Mouse (Mus musculus): ENCODE measurements at regions not wholly inside any gene's neighbourhood (a gene's known extent, or its start where the extent isn't known, plus 50 kb on each side); places are given as distances from the start of the nearest gene placed in this dataset.
A peak's percentile ranks its signal among the peaks of the same experiment; 100 is the strongest.

- Histone ChIP-seq H3K9me3 (ENCODE audit: low read length) (no peaks in the 10 kb centered on the region), H3K4me1 (replicated peaks; ENCODE audit: low read depth, low read length) (no peaks in the 10 kb centered on the region), H3K36me3 (ENCODE audit: insufficient read depth, low read length) (no peaks in the 10 kb centered on the region), H3K4me3 (replicated peaks; ENCODE audit: low read length) (no peak overlapping the region), H3K27me3 (ENCODE audit: insufficient read depth, low read length) (no peaks in the 10 kb centered on the region)
- TF ChIP-seq NANOG (IDR thresholded peaks at IDR 0.05; ENCODE audit: borderline replicate concordance, low read length) = no peak
- peak; percentile 36 for TF ChIP-seq CTCF (conservative IDR thresholded peaks at IDR 0.05; ENCODE audit: low read length)
These were observed 279.7 kb downstream of the Nsun3 start for GRCm38 (mm10) chr16:62506725-62507482.

GRCm38 (mm10) chr16:62500870-62501269, 285.7 kb downstream of the Nsun3 start:
- no peak for TF ChIP-seq NANOG (IDR thresholded peaks at IDR 0.05; ENCODE audit: borderline replicate concordance, low read length)
- no peak for TF ChIP-seq CTCF (conservative IDR thresholded peaks at IDR 0.05; ENCODE audit: low read length)
- TF ChIP-seq POU5F1 (IDR thresholded peaks at IDR 0.05; ENCODE audit: borderline replicate concordance, low read length) = no peak

GRCm38 (mm10) chr16:62500334-62500733, 286.3 kb downstream of the Nsun3 start:
- H3K27me3 ChIP-seq (ENCODE audit: insufficient read depth, low read length) = no peaks in the 10 kb centered on the region
- H3K4me1 ChIP-seq (replicated peaks; ENCODE audit: low read depth, low read length) = no peaks in the 10 kb centered on the region
- H3K36me3 ChIP-seq (ENCODE audit: insufficient read depth, low read length) = no peaks in the 10 kb centered on the region
- H3K4me3 ChIP-seq (replicated peaks; ENCODE audit: low read length) = no peak overlapping the region
- no peak for TF ChIP-seq POU5F1 (IDR thresholded peaks at IDR 0.05; ENCODE audit: borderline replicate concordance, low read length)
- no peak for TF ChIP-seq CTCF (conservative IDR thresholded peaks at IDR 0.05; ENCODE audit: low read length)
- TF ChIP-seq NANOG (IDR thresholded peaks at IDR 0.05; ENCODE audit: borderline replicate concordance, low read length) = no peak
- no peaks in the 10 kb centered on the region for H3K9me3 ChIP-seq (ENCODE audit: low read length)

More at GRCm38 (mm10) chr16:62500870-62501269, 285.7 kb downstream of the Nsun3 start:
- Histone ChIP-seq H3K4me1 (replicated peaks; ENCODE audit: low read depth, low read length) (no peaks in the 10 kb centered on the region), H3K36me3 (ENCODE audit: insufficient read depth, low read length) (no peaks in the 10 kb centered on the region), H3K27me3 (ENCODE audit: insufficient read depth, low read length) (no peaks in the 10 kb centered on the region), H3K4me3 (replicated peaks; ENCODE audit: low read length) (no peak overlapping the region), H3K9me3 (ENCODE audit: low read length) (no peaks in the 10 kb centered on the region)

GRCm38 (mm10) chr16:62498761-62499160, 287.9 kb downstream of the Nsun3 start:
- H3K27me3 ChIP-seq (ENCODE audit: insufficient read depth, low read length) = no peaks in the 10 kb centered on the region
- H3K9me3 ChIP-seq (ENCODE audit: low read length) = no peaks in the 10 kb centered on the region
- no peak for TF ChIP-seq NANOG (IDR thresholded peaks at IDR 0.05; ENCODE audit: borderline replicate concordance, low read length)
- no peak for TF ChIP-seq POU5F1 (IDR thresholded peaks at IDR 0.05; ENCODE audit: borderline replicate concordance, low read length)
- TF ChIP-seq CTCF (conservative IDR thresholded peaks at IDR 0.05; ENCODE audit: low read length) = no peak
- no peak overlapping the region for H3K4me3 ChIP-seq (replicated peaks; ENCODE audit: low read length)
- no peaks in the 10 kb centered on the region for H3K4me1 ChIP-seq (replicated peaks; ENCODE audit: low read depth, low read length)
- H3K36me3 ChIP-seq (ENCODE audit: insufficient read depth, low read length) = no peaks in the 10 kb centered on the region

- no peaks in the 10 kb centered on the region for H3K9me3 ChIP-seq (ENCODE audit: low read length)
- H3K36me3 ChIP-seq (ENCODE audit: insufficient read depth, low read length) = no peaks in the 10 kb centered on the region
- H3K27me3 ChIP-seq (ENCODE audit: insufficient read depth, low read length) = no peaks in the 10 kb centered on the region
- TF ChIP-seq POU5F1 (IDR thresholded peaks at IDR 0.05; ENCODE audit: borderline replicate concordance, low read length) (no peak), NANOG (IDR thresholded peaks at IDR 0.05; ENCODE audit: borderline replicate concordance, low read length) (no peak), CTCF (conservative IDR thresholded peaks at IDR 0.05; ENCODE audit: low read length) (no peak)
- H3K4me1 ChIP-seq (replicated peaks; ENCODE audit: low read depth, low read length) = no peaks in the 10 kb centered on the region
- no peak overlapping the region for H3K4me3 ChIP-seq (replicated peaks; ENCODE audit: low read length)
These were observed 289.9 kb downstream of the Nsun3 start for GRCm38 (mm10) chr16:62496697-62497096.

- H3K36me3 ChIP-seq (ENCODE audit: insufficient read depth, low read length) = no peaks in the 10 kb centered on the region
- TF ChIP-seq CTCF (conservative IDR thresholded peaks at IDR 0.05; ENCODE audit: low read length) = no peak
- H3K9me3 ChIP-seq (ENCODE audit: low read length) = no peaks in the 10 kb centered on the region
- no peaks in the 10 kb centered on the region for H3K27me3 ChIP-seq (ENCODE audit: insufficient read depth, low read length)
- H3K4me1 ChIP-seq (replicated peaks; ENCODE audit: low read depth, low read length) = no peaks in the 10 kb centered on the region
- H3K4me3 ChIP-seq (replicated peaks; ENCODE audit: low read length) = no peak overlapping the region
These were observed 316.5 kb downstream of the Nsun3 start for GRCm38 (mm10) chr16:62470133-62470532.

GRCm38 (mm10) chr16:62469286-62469685, 317.3 kb downstream of the Nsun3 start:
- no peaks in the 10 kb centered on the region for H3K36me3 ChIP-seq (ENCODE audit: insufficient read depth, low read length)
- no peaks in the 10 kb centered on the region for H3K4me1 ChIP-seq (replicated peaks; ENCODE audit: low read depth, low read length)
- H3K27me3 ChIP-seq (ENCODE audit: insufficient read depth, low read length) = no peaks in the 10 kb centered on the region
- no peak overlapping the region for H3K4me3 ChIP-seq (replicated peaks; ENCODE audit: low read length)
- no peak for TF ChIP-seq CTCF (conservative IDR thresholded peaks at IDR 0.05; ENCODE audit: low read length)
- no peak for TF ChIP-seq NANOG (IDR thresholded peaks at IDR 0.05; ENCODE audit: borderline replicate concordance, low read length)
- TF ChIP-seq POU5F1 (IDR thresholded peaks at IDR 0.05; ENCODE audit: borderline replicate concordance, low read length) = no peak
- no peaks in the 10 kb centered on the region for H3K9me3 ChIP-seq (ENCODE audit: low read length)

GRCm38 (mm10) chr16:62468846-62469245, 317.8 kb downstream of the Nsun3 start:
- H3K27me3 ChIP-seq (ENCODE audit: insufficient read depth, low read length) = no peaks in the 10 kb centered on the region
- no peak overlapping the region for H3K4me3 ChIP-seq (replicated peaks; ENCODE audit: low read length)
- H3K9me3 ChIP-seq (ENCODE audit: low read length) = no peaks in the 10 kb centered on the region
- TF ChIP-seq NANOG (IDR thresholded peaks at IDR 0.05; ENCODE audit: borderline replicate concordance, low read length) = no peak
- TF ChIP-seq POU5F1 (IDR thresholded peaks at IDR 0.05; ENCODE audit: borderline replicate concordance, low read length) = no peak
- no peak for TF ChIP-seq CTCF (conservative IDR thresholded peaks at IDR 0.05; ENCODE audit: low read length)
- H3K4me1 ChIP-seq (replicated peaks; ENCODE audit: low read depth, low read length) = no peaks in the 10 kb centered on the region
- H3K36me3 ChIP-seq (ENCODE audit: insufficient read depth, low read length) = no peaks in the 10 kb centered on the region
